Mouse (Mus musculus): ENCODE measurements around the gene Cyp3a13. TPM values are rescaled to one million over a fixed set of nuclear protein-coding genes. Genes with fewer than 3 reads are reported as not detected.
"Not testable (repeated sequence)": the region's sequence is repeated elsewhere in the genome, so short reads cannot be mapped to it uniquely, and the experiment has no call there.

Gene Cyp3a13
- polyA plus RNA-seq, 1 experiment from 2014 or later, result not detected

DNA sequence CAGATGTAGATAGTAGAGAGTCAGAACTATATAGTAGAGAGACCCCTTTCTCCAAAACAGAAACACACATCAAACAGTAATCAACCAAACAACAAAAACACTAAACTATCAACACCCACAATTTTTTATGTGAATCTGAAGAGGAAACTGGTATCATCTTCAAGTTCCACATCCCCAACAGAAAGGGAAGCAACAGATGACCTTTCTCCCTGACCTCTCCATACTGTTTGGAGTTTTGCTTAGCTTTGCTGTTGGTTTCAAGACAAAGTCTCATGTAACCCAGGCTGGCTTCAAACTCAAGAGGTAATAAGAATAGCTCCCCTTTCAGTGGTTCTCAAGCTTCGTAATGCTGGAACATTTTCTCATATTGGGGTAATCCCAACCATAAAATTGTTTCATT is 57.4 kb downstream of the Cyp3a13 start:
- DNase-seq (ENCODE audit: low spot score); H3K9ac ChIP-seq (ENCODE audit: low read length); H3K27me3 ChIP-seq (replicated peaks; ENCODE audit: control insufficient read depth, insufficient read depth, low read length); ATAC-seq; H3K4me2 ChIP-seq (ENCODE audit: low read length); H3K4me1 ChIP-seq (ENCODE audit: control insufficient read depth, insufficient read depth, low read length); H3K27ac ChIP-seq (ENCODE audit: low read depth, low read length); H3K9me3 ChIP-seq (replicated peaks; ENCODE audit: control insufficient read depth, low read length); H3K36me3 ChIP-seq (ENCODE audit: control insufficient read depth, insufficient read depth, low read length); H3K4me3 ChIP-seq (ENCODE audit: low read depth, low read length): not testable (repeated sequence)
- 92% methylated on average over 1 of the region's 1 CpGs for WGBS

GRCm38 (mm10) chr5:137857960-137858710 is 63.3 kb downstream of the Cyp3a13 start, which contains the start of gene Pilrb1:
Gene Pilrb1, minus strand, starts transcription at chr5:137858106.
- not testable (repeated sequence) for H3K9ac ChIP-seq (ENCODE audit: low read length); ATAC-seq; DNase-seq (ENCODE audit: low spot score); H3K4me3 ChIP-seq (ENCODE audit: low read depth, low read length); H3K9me3 ChIP-seq (replicated peaks; ENCODE audit: control insufficient read depth, low read length); H3K27ac ChIP-seq (ENCODE audit: low read depth, low read length); H3K36me3 ChIP-seq (ENCODE audit: control insufficient read depth, insufficient read depth, low read length); H3K4me1 ChIP-seq (ENCODE audit: control insufficient read depth, insufficient read depth, low read length); H3K27me3 ChIP-seq (replicated peaks; ENCODE audit: control insufficient read depth, insufficient read depth, low read length); H3K4me2 ChIP-seq (ENCODE audit: low read length)
- 73% methylated on average over 2 of the region's 2 CpGs for WGBS

GRCm38 (mm10) chr5:137856870-137857269 is 64.5 kb downstream of the Cyp3a13 start:
- H3K4me3 ChIP-seq (ENCODE audit: low read depth, low read length); H3K27ac ChIP-seq (ENCODE audit: low read depth, low read length); DNase-seq (ENCODE audit: low spot score); H3K9me3 ChIP-seq (replicated peaks; ENCODE audit: control insufficient read depth, low read length); H3K4me1 ChIP-seq (ENCODE audit: control insufficient read depth, insufficient read depth, low read length); H3K27me3 ChIP-seq (replicated peaks; ENCODE audit: control insufficient read depth, insufficient read depth, low read length); H3K9ac ChIP-seq (ENCODE audit: low read length); ATAC-seq; H3K36me3 ChIP-seq (ENCODE audit: control insufficient read depth, insufficient read depth, low read length); H3K4me2 ChIP-seq (ENCODE audit: low read length): not testable (repeated sequence)
- 80% methylated on average over 4 of the region's 5 CpGs for WGBS

DNA sequence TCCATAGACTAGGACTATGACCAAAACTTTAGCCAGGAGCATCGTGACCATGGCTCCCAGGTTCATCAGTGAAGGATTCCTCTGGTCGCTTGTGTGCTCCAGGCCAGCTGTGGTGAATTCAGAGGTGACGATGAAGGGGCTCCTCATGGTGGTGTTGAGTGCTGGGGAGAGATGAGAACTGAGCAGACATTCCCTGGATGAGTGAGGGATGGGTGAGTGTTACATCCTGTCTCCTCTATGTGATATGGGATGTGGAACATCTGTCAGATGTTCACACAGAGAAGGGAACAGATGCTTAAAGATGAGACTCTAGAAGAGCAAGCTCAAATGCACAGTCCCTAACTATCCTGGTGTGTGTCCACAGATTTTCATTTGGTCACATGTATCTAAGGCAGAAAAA is 66.5 kb downstream of the Cyp3a13 start:
- H3K4me3 ChIP-seq (ENCODE audit: low read depth, low read length); H3K4me2 ChIP-seq (ENCODE audit: low read length); DNase-seq (ENCODE audit: low spot score); H3K9me3 ChIP-seq (replicated peaks; ENCODE audit: control insufficient read depth, low read length); H3K27me3 ChIP-seq (replicated peaks; ENCODE audit: control insufficient read depth, insufficient read depth, low read length); ATAC-seq; H3K27ac ChIP-seq (ENCODE audit: low read depth, low read length); H3K9ac ChIP-seq (ENCODE audit: low read length); H3K36me3 ChIP-seq (ENCODE audit: control insufficient read depth, insufficient read depth, low read length); H3K4me1 ChIP-seq (ENCODE audit: control insufficient read depth, insufficient read depth, low read length): not testable (repeated sequence)
- 80% methylated on average over 3 of the region's 3 CpGs for WGBS

DNA sequence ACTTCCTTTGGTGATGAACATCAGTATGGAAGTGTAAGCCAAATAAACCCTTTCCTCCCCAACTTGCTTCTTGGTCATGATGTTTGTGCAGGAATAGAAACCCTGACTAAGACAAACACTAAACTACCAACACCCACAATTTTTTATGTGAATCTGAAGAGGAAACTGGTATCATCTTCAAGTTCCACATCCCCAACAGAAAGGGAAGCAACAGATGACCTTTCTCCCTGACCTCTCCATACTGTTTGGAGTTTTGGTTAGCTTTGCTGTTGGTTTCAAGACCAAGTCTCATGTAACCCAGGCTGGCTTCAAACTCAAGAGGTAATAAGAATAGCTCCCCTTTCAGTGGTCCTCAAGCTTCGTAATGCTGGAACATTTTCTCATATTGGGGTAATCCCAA is 71.1 kb downstream of the Cyp3a13 start:
- not testable (repeated sequence) for H3K4me3 ChIP-seq (ENCODE audit: low read depth, low read length); H3K4me2 ChIP-seq (ENCODE audit: low read length); H3K9ac ChIP-seq (ENCODE audit: low read length); H3K27me3 ChIP-seq (replicated peaks; ENCODE audit: control insufficient read depth, insufficient read depth, low read length); H3K9me3 ChIP-seq (replicated peaks; ENCODE audit: control insufficient read depth, low read length); ATAC-seq; H3K27ac ChIP-seq (ENCODE audit: low read depth, low read length); DNase-seq (ENCODE audit: low spot score); H3K4me1 ChIP-seq (ENCODE audit: control insufficient read depth, insufficient read depth, low read length); H3K36me3 ChIP-seq (ENCODE audit: control insufficient read depth, insufficient read depth, low read length)
- 91% methylated on average over 1 of the region's 1 CpGs for WGBS

Other genes with a start within 250 kb of the Cyp3a13 start
- 10.4 and 11.8 TPM in 2 replicates for gene Agfg2, start 236.9 kb downstream of the Cyp3a13 start, polyA plus RNA-seq (2014; fragmentation: Nextera tagmentation; extraction: Ambion mirVana)
- 13.8 and 14.5 TPM in 2 replicates for gene Nyap1, start 180.0 kb downstream of the Cyp3a13 start, polyA plus RNA-seq (2014; fragmentation: Nextera tagmentation; extraction: Ambion mirVana)
- 52.3 and 62.1 TPM in 2 replicates for gene Tsc22d4, start 175.9 kb downstream of the Cyp3a13 start, polyA plus RNA-seq (2014; fragmentation: Nextera tagmentation; extraction: Ambion mirVana)
- gene Ppp1r35, start 142.8 kb downstream of the Cyp3a13 start, polyA plus RNA-seq (2014; fragmentation: Nextera tagmentation; extraction: Ambion mirVana), result 55.1 and 60.0 TPM in 2 replicates
- gene Mepce, start 134.0 kb downstream of the Cyp3a13 start, polyA plus RNA-seq (2014; fragmentation: Nextera tagmentation; extraction: Ambion mirVana), result 13.1 and 13.2 TPM in 2 replicates
- gene Zcwpw1, start 133.8 kb downstream of the Cyp3a13 start, polyA plus RNA-seq (2014; fragmentation: Nextera tagmentation; extraction: Ambion mirVana), result 7.3 and 7.7 TPM in 2 replicates
- 0.33 and 0.67 TPM in 2 replicates for gene Pilra, start 85.3 kb downstream of the Cyp3a13 start, polyA plus RNA-seq (2014; fragmentation: Nextera tagmentation; extraction: Ambion mirVana)
- 0.17 TPM in 1 of 2 replicates, not detected in the other for gene Pilrb1, start 63.5 kb downstream of the Cyp3a13 start, polyA plus RNA-seq (2014; fragmentation: Nextera tagmentation; extraction: Ambion mirVana)
- gene Pilrb2, start 49.8 kb downstream of the Cyp3a13 start, polyA plus RNA-seq (2014; fragmentation: Nextera tagmentation; extraction: Ambion mirVana), result not detected in 2 replicates
- 0.07 and 0.08 TPM in 2 replicates for gene Gjc3, start 41.5 kb upstream of the Cyp3a13 start, polyA plus RNA-seq (2014; fragmentation: Nextera tagmentation; extraction: Ambion mirVana)
- not detected in 2 replicates for gene Azgp1, start 59.9 kb upstream of the Cyp3a13 start, polyA plus RNA-seq (2014; fragmentation: Nextera tagmentation; extraction: Ambion mirVana)
- gene Smok3a, start 99.6 kb upstream of the Cyp3a13 start, polyA plus RNA-seq (2014; fragmentation: Nextera tagmentation; extraction: Ambion mirVana), result not detected in 2 replicates
- gene Smok3b, start 99.8 kb upstream of the Cyp3a13 start, polyA plus RNA-seq (2014; fragmentation: Nextera tagmentation; extraction: Ambion mirVana), result not detected in 2 replicates
- not detected in 2 replicates for gene Smok3c, start 131.6 kb upstream of the Cyp3a13 start, polyA plus RNA-seq (2014; fragmentation: Nextera tagmentation; extraction: Ambion mirVana)
- gene Zkscan1, start 163.5 kb upstream of the Cyp3a13 start, polyA plus RNA-seq (2014; fragmentation: Nextera tagmentation; extraction: Ambion mirVana), result 32.6 and 36.6 TPM in 2 replicates
- gene Zscan21, start 195.3 kb upstream of the Cyp3a13 start, polyA plus RNA-seq (2014; fragmentation: Nextera tagmentation; extraction: Ambion mirVana), result 137 and 147 TPM in 2 replicates
- gene Zfp113, start 234.1 kb upstream of the Cyp3a13 start, polyA plus RNA-seq (2014; fragmentation: Nextera tagmentation; extraction: Ambion mirVana), result 21.8 and 24.3 TPM in 2 replicates
- 249 and 270 TPM in 2 replicates for gene Cops6, start 239.5 kb upstream of the Cyp3a13 start, polyA plus RNA-seq (2014; fragmentation: Nextera tagmentation; extraction: Ambion mirVana)